Comparison of ENCODE assay signal across 8 mouse cellular contexts in genomic region chr6:65150703-65151102, GRCm38 (mm10). TPM values are rescaled to one million over a fixed set of nuclear protein-coding genes. Genes with fewer than 3 reads are reported as not detected.
DNase-seq lines count a peak whose midpoint lies in the region; ATAC-seq lines count a peak whose summit lies in the region.

No protein-coding gene starts in this region.

- no peaks in the 10 kb centered on the region for H3K9me3 ChIP-seq in heart, embryonic 11.5 days (replicated peaks; ENCODE audit: control insufficient read depth, low read length)
- H3K9me3 ChIP-seq in forebrain, embryonic 15.5 days: no peaks in the 10 kb centered on the region
- H3K9me3 ChIP-seq in liver, embryonic 13.5 days (replicated peaks): no peaks in the 10 kb centered on the region

- no peak for DNase-seq in heart, postnatal 36 days
- peak; percentile 19 for DNase-seq in cerebellum, adult 11-12 months
- no peak for DNase-seq in liver, embryonic 13.5 days
- DNase-seq in testis, postnatal 14 days (ENCODE audit: low spot score): no peak
- DNase-seq in layer of hippocampus, adult 11-12 months (ENCODE audit: low spot score): no peak
- no peak for DNase-seq in right cerebral cortex, postnatal 4 days

- H3K36me3 ChIP-seq in heart, embryonic 11.5 days (ENCODE audit: control insufficient read depth, insufficient read depth, low read length): no peaks in the 10 kb centered on the region
- H3K36me3 ChIP-seq in forebrain, embryonic 15.5 days: no peaks in the 10 kb centered on the region
- H3K36me3 ChIP-seq in liver, embryonic 13.5 days: no peaks in the 10 kb centered on the region

- H3K27me3 ChIP-seq in heart, embryonic 11.5 days (ENCODE audit: control insufficient read depth, insufficient read depth, low read length): no peaks in the 10 kb centered on the region
- no peaks in the 10 kb centered on the region for H3K27me3 ChIP-seq in forebrain, embryonic 15.5 days
- no peaks in the 10 kb centered on the region for H3K27me3 ChIP-seq in liver, embryonic 13.5 days

- ATAC-seq in heart, embryonic 11.5 days (replicated peaks; ENCODE audit: insufficient number of reproducible peaks, low FRiP score, low TSS enrichment): no peak
- ATAC-seq in forebrain, embryonic 15.5 days (replicated peaks): no peak
- no peak for ATAC-seq in liver, embryonic 13.5 days (ENCODE audit: low read depth)

- peak overlapping the region; percentile 23 for H3K4me3 ChIP-seq in heart, embryonic 11.5 days (ENCODE audit: low read depth, low read length)
- 0 out of 2 replicates have a peak overlapping the region, but pooled peaks have one; percentile 17 for H3K4me3 ChIP-seq in forebrain, embryonic 15.5 days
- H3K4me3 ChIP-seq in liver, embryonic 13.5 days (replicated peaks): no peak overlapping the region

- intact Hi-C loops in heart, postnatal 36 days (cut with DNase I): no loop called here

- no peaks in the 10 kb centered on the region for H3K4me1 ChIP-seq in heart, embryonic 11.5 days (ENCODE audit: control insufficient read depth, insufficient read depth, low read length)
- no peaks in the 10 kb centered on the region for H3K4me1 ChIP-seq in forebrain, embryonic 15.5 days
- H3K4me1 ChIP-seq in liver, embryonic 13.5 days (replicated peaks): no peaks in the 10 kb centered on the region

- peak overlapping the region; percentile 60 for H3K4me2 ChIP-seq in heart, embryonic 11.5 days
- peak overlapping the region; percentile 33 for H3K4me2 ChIP-seq in forebrain, embryonic 15.5 days (replicated peaks)
- 0 out of 2 replicates have a peak overlapping the region, but pooled peaks have one; percentile 6 for H3K4me2 ChIP-seq in liver, embryonic 13.5 days

- H3K9ac ChIP-seq in heart, embryonic 11.5 days (ENCODE audit: low read depth, low read length): peak overlapping the region; percentile 63
- no peak overlapping the region for H3K9ac ChIP-seq in forebrain, embryonic 15.5 days (replicated peaks)
- H3K9ac ChIP-seq in liver, embryonic 13.5 days: no peak overlapping the region

- no peak overlapping the region for H3K27ac ChIP-seq in heart, embryonic 11.5 days (ENCODE audit: low read depth, low read length)
- H3K27ac ChIP-seq in forebrain, embryonic 15.5 days (replicated peaks): no peak overlapping the region
- H3K27ac ChIP-seq in liver, embryonic 13.5 days: no peak overlapping the region

- 7% methylated on average over 22 of the region's 22 CpGs for WGBS in heart, embryonic 11.5 days (ENCODE audit: insufficient replicate concordance)
- 10% methylated on average over 22 of the region's 22 CpGs for WGBS in forebrain, embryonic 15.5 days
- 16% methylated on average over 22 of the region's 22 CpGs for whole genome bisulfite sequencing in liver, embryonic 13.5 days (ENCODE audit: insufficient replicate concordance)

RNA-seq across cellular contexts. Expression of gene Hpgds, which starts 6.0 kb away (rescaled TPM):
- polyA plus RNA-seq in heart, embryonic 11.5 days (2014; fragmentation: Nextera tagmentation; extraction: Ambion mirVana): 1.1 and 1.3 TPM in 2 replicates
- total RNA-seq in heart, postnatal 36 days (2021): 1 to 10 TPM in 1 of 2 experiments, under 1 TPM in 1; 0.70 to 1.2 TPM
- 4.7 and 5.9 TPM in 2 replicates for polyA plus RNA-seq in forebrain, embryonic 15.5 days (2015; fragmentation: Nextera tagmentation; extraction: Ambion mirVana)
- polyA plus RNA-seq in liver, embryonic 13.5 days (2015; fragmentation: Nextera tagmentation; extraction: Ambion mirVana): 4.8 and 5.5 TPM in 2 replicates

Comparison
In these comparisons a context has a peak if more than half of its experiments do, and no peak if none do; other contexts are left out.
1. H3K4me2 ChIP-seq: peak in every context shown above with its lines; median percentile 60 in heart, embryonic 11.5 days; 33 in forebrain, embryonic 15.5 days; 6 in liver, embryonic 13.5 days.